Mouse (Mus musculus) heart, adult 2 months (tissue): Measurements from ENCODE around the gene Gper1.

Source experiments
- CTCF ChIP-seq: fragments of 200-600 bp; IDR thresholded peaks from 2 replicates; pipeline ENCODE4 v1.8.1; 2022; ENCODE audit warnings: antibody characterized with exemption, mild to moderate bottlenecking, moderate library complexity
- EP300 ChIP-seq: fragments of 200-500 bp; IDR thresholded peaks from 2 replicates; pipeline ENCODE4 v1.6.1; 2011; ENCODE audit warnings: low read depth, low read length, control low read depth; ENCODE audit not compliant: insufficient read depth

- no peak for TF ChIP-seq CTCF
- no peak for TF ChIP-seq EP300
Measured at GRCm38 (mm10) chr5:139432333-139432732, 9.4 kb downstream of the Gper1 start.
